Mouse (Mus musculus): ENCODE data around the gene Trhr2.

Trhr2 gene

DNA sequence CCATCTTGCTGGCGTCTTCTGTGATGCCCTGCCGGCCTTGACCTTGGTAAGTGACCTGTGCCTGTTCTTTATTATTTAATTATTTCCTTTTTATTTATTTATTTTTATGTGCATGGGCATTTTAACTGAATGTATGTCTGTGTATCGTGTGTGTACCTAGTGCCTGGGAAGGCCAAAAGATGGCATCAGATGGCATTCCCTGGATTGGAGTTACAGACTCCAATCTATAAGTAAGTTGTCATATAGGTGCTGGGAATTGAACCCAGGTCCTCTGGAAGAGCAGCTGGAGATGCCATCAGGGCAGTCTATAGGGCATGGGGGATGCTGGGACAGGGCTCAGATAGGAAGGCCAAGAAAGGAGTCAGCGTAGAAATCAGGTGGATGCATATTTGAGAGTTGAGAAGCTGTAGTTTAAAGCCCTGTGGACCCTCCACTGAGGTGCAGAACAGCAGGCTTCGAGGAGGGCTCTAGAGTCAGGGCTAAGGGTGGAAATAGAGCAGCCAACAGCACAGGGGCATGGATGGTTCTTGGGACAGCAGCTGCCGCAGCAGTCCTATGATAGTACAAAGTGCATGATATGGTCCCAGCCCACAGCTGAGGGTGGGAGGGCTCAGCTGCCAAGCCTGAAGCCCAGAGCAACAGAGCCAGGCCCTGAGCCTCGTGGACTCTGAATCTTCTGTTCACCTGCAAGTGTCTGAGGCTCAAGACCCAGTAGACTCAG, at the start of gene Trhr2:
Gene Trhr2 (minus strand): TSS at position 51 of the 721 bp plus-strand sequence.
- DNase-seq (ENCODE audit: low read depth in 2 of 2, low spot score in 2 of 2): no peak

DNA sequence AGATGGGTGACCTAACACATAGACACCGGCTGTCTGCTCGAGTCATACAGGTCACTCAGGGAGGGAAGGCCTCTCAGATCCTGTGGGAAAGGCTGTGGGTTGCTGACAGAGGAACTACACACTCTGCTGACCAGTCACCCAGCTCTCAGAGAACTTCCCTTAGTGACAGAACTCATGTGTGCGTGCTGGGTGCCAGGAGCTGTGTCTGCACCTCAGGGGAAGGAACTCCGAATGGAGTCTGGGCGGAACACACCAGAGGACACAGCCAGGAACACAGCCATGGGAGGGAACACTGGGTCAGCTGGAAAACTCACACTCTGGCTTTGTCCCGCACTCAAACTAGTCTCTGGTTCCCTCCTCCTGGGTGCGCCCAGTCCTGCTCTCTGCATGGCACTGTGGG, 47.1 kb upstream of the Trhr2 start:
- DNase-seq (ENCODE audit: low read depth in 2 of 2, low spot score in 2 of 2): no peak

DNA sequence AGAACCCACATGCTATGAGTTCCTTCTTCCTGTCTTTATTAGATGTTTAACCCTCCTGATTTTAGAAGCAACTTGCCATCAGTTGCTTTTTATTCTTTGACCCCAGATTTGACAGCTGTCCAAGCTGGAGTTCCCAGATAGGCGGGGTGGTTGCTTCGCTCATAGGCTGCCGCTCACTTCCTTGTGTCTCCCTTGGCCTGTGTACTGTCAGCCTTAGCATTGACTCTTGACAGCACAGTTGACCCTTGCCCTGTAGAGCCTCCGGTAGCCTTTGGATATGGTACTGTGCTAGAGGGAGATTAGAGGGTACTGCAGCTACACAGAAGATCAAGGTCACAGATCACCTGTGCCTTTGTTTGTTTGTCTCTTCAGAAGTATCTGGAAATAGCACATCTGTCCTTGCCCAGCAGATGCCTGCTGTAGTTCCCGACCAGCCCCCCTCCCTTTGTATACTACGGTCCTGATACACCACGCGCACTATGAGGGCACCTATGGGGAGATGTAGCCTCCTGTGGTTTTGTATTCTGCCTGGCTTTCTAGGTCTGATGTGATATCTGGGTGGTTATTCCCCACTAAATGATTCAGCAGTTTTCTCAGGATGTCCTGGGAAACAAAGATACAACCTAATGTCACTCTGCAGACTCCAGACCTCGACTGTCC, 44.7 kb upstream of the Trhr2 start:
- no peak for DNase-seq (ENCODE audit: low read depth in 2 of 2, low spot score in 2 of 2)

DNA sequence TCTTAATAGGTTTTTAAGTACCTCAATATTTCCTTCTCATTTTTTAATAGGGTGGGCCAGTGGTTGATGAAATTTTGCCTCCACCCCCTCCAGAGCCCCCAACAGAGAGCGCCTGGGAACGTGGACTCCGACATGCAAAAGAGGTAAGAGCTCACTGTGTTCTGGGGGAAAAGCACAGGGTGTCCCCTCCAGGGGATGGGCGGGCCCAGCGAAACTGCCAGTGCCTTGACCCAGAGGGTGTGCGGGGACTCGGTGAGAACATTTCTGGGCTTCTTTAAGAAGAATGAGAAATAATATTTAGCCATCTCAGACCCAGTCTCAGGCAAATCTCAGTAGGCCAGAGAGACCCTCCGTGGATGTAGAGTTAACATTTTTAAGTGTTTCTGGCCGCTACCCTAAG, 37.6 kb upstream of the Trhr2 start:
- DNase-seq (ENCODE audit: low read depth in 2 of 2, low spot score in 2 of 2): no peak

DNA sequence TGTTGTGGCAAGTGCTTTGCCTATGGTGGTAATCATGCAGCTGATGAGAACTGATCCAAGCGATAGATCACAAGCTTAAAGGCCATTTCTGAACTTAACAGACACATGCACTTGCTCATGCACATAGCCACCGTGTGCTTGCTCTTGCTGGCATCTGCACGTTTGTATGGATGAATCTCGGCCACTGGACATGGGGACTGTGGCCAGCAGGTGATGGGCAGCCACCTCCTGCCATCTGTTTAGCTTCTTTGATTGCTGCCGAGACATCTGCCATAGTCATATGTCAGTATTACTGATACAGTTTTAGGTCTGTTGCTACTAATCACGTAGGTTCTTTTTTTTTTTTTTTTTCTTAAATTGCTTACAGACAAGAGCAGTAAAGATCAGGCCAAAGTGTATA, 34.7 kb upstream of the Trhr2 start:
- DNase-seq (ENCODE audit: low read depth in 2 of 2, low spot score in 2 of 2): no peak

GRCm38 (mm10) chr8:122393717-122394116, 33.2 kb upstream of the Trhr2 start:
- no peak for DNase-seq (ENCODE audit: low read depth in 2 of 2, low spot score in 2 of 2)

GRCm38 (mm10) chr8:122390758-122391157, 30.2 kb upstream of the Trhr2 start:
- no peak for DNase-seq (ENCODE audit: low read depth in 2 of 2, low spot score in 2 of 2)

DNA sequence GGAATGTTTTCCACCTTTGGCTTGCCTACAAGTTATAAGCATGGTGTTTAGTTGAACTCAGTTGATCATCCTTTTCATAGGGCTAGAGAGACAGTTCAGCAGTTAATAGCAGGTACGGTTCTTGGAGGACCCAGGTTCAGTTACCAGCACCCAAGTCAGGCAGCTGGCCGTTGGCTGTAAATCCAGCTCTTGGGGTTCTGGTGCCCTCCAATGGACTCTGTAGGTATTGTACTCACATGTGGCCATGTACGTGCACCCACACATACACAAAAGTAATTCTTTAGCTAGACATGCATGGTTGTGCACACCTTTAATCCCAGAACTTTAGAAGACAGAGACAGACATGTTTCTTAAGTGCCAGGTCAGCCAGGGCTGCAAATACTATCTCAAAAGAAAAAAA, 28.8 kb upstream of the Trhr2 start:
- no peak for DNase-seq (ENCODE audit: low read depth in 2 of 2, low spot score in 2 of 2)

GRCm38 (mm10) chr8:122383039-122383438, 22.5 kb upstream of the Trhr2 start:
- no peak for DNase-seq (ENCODE audit: low read depth in 2 of 2, low spot score in 2 of 2)

DNA sequence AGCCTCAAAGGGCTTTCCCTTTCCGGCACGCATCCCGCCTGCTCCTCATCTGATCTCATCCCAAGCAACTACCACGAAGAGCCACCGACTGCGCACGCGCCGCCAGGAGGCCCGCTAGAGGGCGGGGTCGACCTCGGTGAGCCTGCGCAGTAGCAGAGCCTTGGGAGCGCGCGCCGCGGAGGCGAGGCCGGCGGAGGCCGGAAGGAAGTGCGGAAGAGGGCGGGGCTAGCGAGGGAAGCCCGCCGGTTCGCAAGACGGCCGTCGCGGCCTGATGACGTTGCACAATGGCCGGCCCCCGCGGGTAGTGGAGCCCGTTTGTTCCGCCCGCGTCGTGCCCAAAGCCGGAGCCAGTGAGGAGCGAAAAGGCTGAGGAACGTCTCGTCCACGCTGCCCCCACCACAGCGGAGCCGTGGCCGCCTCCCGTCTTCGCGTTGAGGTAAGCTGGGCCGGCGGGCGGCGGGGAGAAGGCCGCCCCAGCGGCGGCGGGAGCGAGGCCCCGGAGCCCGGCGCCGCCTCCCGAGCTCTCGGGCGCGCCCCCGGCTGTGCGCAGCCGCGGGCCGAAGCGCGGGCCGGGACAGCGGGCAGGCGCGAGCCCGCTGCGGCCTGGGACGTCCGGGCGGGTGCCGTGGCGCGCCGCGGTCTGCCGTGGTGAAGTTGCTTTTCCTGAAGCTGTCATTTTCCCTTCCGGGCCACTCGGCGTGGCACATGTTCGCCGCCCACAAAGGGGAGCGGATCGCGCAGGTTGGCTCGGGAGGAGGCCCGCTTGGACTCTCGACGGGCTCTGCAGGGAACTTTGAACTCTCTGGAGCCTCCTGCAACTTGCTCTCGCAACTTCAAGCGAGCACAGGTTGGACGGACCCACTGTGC, 16.1 kb upstream of the Trhr2 start, which contains the start of gene Zc3h18:
Gene Zc3h18 (plus strand): TSS at position 245 of the 867 bp plus-strand sequence.
- peak; percentile 98 for DNase-seq (ENCODE audit: low read depth in 2 of 2, low spot score in 2 of 2)

- no peak for DNase-seq (ENCODE audit: low read depth in 2 of 2, low spot score in 2 of 2)
Observed at GRCm38 (mm10) chr8:122375751-122376364, 15.3 kb upstream of the Trhr2 start.

GRCm38 (mm10) chr8:122375320-122375719, 14.8 kb upstream of the Trhr2 start:
- DNase-seq (ENCODE audit: low read depth in 2 of 2, low spot score in 2 of 2): no peak

GRCm38 (mm10) chr8:122371706-122372105, 11.2 kb upstream of the Trhr2 start:
- no peak for DNase-seq (ENCODE audit: low read depth in 2 of 2, low spot score in 2 of 2)

GRCm38 (mm10) chr8:122369665-122370064, 9.1 kb upstream of the Trhr2 start:
- DNase-seq (ENCODE audit: low read depth in 2 of 2, low spot score in 2 of 2): peak in 1 of 2 experiments; percentile 18

DNA sequence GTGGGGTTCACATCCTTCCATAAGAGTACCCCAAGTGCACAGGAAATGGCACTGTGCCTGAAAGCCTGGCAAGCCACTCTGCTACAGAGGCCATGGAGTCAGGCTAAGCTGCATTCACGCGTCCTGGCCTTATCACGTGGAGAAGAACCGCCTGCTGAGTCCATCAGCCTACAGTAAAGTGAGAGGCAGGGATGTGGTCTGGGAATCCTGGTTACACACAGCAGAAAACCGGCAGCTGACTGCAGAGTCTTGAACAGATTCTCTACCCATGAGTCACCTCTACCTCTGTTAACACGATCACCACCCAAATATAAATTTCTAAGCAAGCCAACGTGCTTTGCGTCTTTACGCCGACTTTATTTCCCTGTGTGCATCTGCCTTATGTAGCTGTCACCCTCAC, 7.9 kb upstream of the Trhr2 start:
- DNase-seq (ENCODE audit: low read depth in 2 of 2, low spot score in 2 of 2): no peak

GRCm38 (mm10) chr8:122362967-122363366, 2.4 kb upstream of the Trhr2 start:
- no peak for DNase-seq (ENCODE audit: low read depth in 2 of 2, low spot score in 2 of 2)

GRCm38 (mm10) chr8:122362271-122362670, 1.7 kb upstream of the Trhr2 start:
- DNase-seq (ENCODE audit: low read depth in 2 of 2, low spot score in 2 of 2): no peak

DNA sequence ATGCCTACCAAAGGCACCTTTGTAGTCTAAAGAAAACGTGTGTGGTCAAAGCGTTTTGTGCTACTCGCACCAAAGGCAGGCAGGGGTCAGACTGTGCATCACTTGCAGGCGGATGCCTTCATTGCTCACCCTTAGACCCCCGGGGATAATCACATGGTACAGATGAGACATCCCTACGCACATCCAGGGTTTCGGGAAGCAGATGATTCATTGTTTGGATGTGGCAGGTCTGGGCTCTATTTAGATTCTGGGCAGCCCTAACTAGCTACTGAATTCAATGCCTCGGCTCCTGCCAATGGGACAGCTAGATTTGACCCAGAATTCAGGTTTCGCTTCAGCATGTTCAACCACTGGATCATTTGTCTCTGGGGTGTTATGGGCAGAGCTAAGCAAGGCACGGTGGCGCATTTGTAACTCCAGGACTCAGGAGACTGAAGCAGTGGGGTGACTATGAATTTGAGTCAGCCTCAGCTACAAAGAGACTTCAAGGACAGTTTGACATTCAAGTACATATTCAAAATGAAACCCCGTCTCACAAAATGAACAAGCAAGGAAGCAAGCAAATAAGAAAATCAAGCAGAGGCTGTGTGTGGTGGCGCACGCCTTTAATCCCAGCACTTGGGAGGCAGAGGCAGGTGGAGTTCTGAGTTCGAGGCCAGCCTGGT, 1.3 kb downstream of the Trhr2 start:
- no peak for DNase-seq (ENCODE audit: low read depth in 2 of 2, low spot score in 2 of 2)

- no peak for DNase-seq (ENCODE audit: low read depth in 2 of 2, low spot score in 2 of 2)
Observed at GRCm38 (mm10) chr8:122357641-122358040, 2.9 kb downstream of the Trhr2 start.

DNA sequence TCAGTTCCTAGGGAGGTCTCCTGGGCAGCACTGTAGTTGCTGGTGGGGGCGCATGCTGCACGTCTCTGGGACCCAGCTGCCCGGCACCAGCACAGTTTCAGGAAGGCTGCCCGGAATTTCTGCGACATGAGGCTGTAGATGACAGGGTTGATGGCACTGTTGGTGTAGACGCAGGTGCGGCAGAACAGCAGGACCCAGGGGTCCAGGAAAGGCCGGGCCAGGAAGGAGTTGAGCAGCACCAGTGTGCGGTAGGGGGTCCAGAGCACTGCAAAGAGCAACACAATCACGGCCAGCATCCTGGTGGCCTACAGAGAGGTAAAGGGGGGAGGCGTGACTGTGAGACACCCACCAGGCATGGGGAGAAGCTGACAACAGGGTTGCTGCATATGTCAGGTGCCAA, 3.3 kb downstream of the Trhr2 start:
- DNase-seq (ENCODE audit: low read depth in 2 of 2, low spot score in 2 of 2): no peak
